Mouse (Mus musculus): ENCODE measurements around the gene Pde1a. TPM values are rescaled to one million over a fixed set of nuclear protein-coding genes. Genes with fewer than 3 reads are reported as not detected.

Gene Pde1a
- total RNA-seq, 2 experiments from 2014 or later: 125 to 135 TPM

DNA sequence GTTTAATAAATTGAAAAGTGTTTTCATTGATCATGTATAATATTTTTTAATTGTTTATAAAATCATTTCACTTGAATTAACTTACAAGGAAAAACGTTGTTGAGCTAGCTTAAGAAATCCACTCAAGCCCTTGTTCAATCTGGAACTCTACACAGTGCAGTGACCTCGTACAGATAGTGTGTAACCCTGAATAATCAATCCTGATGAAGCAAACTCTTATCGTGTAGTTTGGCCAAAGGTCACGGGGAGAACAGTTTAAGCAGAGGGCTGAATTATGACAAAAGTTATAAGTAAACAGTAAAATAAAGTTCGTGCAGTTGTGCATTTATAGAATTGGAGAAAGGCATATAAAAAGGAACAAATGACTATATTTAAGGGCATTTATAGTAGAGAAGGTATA, 159.7 kb downstream of the Pde1a start:
- no peak for DNase-seq (ENCODE audit: low spot score in 2 of 2)
- intact Hi-C loops (cut with DNase I): no loop called here

DNA sequence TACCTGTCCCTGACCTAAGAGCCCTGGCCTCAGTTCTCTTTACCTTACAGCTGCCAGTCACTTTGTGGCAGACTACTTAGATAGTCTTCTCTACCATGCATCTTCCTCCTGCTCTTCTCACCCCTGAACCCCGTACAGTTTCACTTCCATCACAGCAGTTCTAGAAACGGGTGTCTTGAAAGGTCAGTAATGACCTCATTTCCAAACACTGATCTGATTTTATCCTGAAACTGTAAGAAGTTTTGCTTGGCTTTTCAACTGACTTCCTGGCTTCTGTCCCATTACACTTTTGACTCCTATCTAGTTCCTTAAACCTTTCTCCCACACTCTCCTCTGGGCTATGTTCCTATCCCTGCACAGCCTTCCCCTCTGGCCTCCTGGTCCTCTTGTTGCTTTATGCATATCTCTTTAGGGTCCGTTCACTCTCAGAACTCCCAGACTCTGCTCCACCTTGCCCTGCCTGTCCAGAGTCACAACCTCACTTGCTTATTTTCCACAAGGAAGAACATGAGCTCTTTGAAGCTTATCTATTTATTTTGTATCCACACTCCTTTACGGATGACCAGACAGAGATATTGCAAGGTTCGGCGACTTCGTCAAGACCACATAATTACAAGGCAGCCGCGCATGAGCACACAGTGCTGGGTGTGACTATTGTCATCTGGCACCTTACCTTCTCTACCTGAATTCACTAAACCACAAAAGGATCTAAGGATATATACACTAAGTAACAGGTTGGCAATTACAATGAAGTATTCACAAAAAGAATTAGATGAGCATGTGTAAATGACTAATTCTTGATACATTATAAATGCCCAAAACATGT, 162.4 kb downstream of the Pde1a start:
- no peak for DNase-seq (ENCODE audit: low spot score in 2 of 2)
- intact Hi-C loops (cut with DNase I): no loop called here

DNA sequence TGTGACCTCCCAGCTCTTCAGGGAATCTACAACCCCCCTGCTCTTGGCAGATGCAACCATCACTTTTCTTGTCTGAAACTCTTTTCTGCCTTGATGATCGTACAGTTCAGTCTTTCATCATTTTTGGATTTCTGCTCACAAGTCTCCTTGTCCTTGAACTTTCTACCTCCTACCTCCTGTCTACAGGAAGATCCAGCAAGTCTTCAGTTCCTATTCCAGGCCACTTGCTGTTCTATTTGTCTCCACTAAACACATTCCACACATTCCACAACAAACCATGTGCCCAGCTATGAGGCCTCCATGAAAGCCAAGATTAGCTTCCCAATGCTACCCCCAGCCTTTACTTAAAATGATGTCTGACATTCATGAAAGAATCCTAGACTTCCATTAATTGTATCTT, 163.2 kb downstream of the Pde1a start:
- DNase-seq (ENCODE audit: low spot score in 2 of 2): no peak
- intact Hi-C loops (cut with DNase I): no loop called here

DNA sequence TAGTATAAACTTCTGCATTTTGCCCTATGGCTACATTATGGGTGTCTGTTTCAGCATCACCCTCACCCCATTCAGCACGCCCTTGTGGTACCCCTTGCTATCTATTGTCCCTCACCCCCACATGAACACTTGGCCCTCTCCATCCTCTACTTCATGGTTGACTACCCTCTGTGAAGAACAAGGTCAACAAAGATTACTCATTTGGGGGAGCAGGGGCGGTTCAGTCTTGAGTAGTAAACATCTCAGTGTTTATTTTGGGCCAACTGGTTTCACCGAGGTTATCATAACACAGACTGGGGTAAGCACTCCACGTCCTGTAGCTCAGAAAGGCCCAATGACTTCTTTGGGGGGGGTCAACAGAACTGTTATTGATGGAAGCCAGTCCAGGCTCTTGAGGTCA, 164.3 kb downstream of the Pde1a start:
- intact Hi-C loops (cut with DNase I): no loop called here
- DNase-seq (ENCODE audit: low spot score in 2 of 2): no peak

DNA sequence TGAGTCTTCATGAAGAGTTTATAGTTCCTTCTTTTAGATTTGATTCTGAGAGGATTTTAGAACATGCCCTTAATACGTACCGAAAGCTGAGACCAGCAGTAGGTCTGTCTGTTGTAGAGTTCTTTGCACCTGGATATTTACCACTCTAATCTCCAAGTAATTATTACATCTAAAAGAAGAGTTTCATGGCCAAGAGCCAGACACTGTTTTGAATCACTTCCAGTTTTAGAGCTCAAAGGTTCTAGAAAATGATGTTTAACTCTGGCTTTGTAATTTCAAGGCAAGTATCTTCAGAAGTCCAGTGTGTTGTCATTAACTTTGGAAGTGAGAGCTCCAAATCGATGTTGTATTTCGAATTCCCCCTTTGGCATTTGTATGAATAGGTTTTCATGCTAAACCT, 167.8 kb downstream of the Pde1a start:
- intact Hi-C loops (cut with DNase I): no loop called here
- DNase-seq (ENCODE audit: low spot score in 2 of 2): no peak

DNA sequence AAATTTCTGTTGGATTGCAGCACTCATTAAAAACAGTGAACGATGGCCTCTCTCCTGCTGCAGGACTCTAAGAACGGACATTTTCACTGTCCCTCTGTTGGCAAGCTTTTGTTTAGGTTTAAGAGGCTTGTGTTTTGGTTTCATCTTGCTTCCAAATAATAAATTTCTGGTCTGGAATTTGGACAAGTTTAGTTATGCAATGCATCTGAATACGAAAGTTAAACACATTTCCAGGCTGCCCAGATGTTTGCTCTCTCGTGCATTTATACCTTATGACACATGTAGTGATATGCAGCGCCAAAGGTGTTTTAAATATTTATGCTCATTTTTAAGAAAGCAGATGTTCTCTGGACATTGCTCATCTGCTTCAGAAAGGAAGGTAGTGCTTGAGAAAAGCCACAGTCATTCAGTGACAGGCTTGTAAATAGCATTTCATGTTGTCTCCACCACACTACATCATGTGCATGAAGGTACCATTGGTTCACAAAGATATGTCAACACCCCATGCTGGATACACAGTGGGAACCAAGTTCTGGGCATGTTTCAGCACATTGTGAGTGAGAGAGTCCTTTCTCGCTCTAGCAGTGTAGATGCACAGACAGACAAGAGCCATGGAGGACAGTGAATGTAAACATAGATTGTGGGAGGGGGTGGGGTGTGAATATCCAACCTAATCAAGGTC, 171.5 kb downstream of the Pde1a start:
- intact Hi-C loops (cut with DNase I): no loop called here
- DNase-seq (ENCODE audit: low spot score in 2 of 2): no peak

DNA sequence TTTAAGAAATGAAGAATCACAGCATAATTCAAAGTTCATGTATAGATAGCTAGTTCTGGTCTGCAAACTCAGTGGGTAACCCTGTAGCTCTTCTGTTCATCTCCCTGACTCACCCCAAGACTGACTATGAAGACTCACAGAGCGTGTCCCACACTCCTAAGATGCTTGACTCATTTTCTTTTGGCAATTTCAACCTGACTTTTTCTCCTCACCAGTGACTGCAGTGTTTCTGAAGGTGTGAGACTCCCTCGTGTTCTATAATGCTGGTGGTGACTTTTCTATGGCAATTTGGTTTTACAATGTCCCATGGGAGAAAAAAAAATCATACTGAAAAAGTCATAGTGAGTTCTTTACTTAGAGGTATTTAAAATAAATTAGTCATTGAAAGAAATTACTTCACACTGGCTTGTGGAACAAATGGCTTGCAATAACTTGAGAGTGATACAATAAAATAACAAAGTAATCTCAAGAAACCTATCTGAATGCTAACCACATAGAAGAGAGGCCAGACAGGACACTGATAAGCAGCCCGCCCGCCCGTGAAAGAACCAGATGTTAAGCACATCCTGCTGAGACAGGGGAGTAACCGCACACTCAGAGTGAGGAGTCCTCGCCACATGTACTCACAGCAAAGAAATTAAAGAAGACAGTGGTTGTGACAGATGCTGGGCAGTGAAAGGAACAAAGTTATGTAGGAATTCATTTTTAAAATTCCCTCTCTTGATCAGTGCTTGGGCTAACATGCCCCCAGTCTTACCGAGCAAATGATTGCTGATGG, 183.2 kb downstream of the Pde1a start:
- peak in 1 of 2 experiments; percentile 62 for DNase-seq (ENCODE audit: low spot score in 2 of 2)
- intact Hi-C loops (cut with DNase I): no loop called here

DNA sequence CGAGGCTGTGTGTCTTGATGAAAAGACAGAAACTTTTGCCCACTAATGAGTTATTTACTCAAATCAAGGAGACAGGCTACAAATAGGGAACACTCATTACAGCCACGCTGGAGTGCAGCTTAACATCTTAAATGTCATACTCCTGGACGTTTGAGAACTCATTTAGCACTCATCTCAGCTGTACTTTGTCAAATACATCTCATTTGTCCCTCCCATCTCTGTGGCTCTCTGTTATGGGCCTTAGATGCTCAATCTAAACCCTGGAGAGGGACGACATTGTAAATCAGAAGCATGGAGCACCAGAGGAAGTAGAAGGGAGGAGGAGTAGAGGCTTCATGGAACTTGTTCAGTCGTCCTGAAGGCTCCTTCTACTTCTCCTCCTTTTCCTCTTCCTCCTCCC, 194.6 kb downstream of the Pde1a start:
- intact Hi-C loops (cut with DNase I): no loop called here
- DNase-seq (ENCODE audit: low spot score in 2 of 2): no peak

DNA sequence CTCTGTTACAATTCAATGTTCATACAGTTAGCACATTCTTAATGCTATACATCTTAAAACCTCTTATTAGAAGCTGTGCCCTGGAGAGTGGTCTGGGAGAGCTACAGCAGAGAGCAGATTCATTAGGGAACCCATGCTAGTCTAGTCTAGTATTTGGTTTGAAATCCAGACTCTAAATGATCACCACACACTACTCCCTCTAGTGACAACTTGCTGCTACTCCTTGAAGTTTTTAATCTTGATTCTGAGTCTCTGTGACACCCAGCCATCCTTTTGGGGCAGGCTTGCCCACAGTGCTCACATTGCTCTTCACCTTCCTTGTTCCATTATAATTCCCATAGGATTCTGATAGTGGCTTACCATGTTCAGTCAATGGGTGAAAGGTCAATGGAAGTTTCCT, 206.9 kb downstream of the Pde1a start:
- intact Hi-C loops (cut with DNase I): no loop called here
- DNase-seq (ENCODE audit: low spot score in 2 of 2): no peak

DNA sequence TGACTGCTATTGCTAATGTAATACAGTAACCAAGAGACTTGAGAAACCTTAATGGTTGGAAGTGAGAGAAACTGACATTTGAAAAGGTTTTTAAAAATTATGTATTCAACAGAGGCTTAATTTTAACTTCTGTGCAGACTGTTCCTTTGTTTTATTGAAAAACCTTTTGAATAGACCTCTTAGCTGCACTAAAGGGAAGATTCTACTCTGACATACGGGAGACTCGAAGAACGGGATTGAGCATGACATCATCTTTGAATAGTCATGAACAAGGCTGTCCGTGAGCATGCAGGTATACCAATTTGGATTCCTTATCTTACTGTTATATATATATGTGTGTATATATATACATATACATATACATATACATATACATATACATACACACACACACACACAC, 207.9 kb downstream of the Pde1a start:
- intact Hi-C loops (cut with DNase I): no loop called here
- no peak for DNase-seq (ENCODE audit: low spot score in 2 of 2)

DNA sequence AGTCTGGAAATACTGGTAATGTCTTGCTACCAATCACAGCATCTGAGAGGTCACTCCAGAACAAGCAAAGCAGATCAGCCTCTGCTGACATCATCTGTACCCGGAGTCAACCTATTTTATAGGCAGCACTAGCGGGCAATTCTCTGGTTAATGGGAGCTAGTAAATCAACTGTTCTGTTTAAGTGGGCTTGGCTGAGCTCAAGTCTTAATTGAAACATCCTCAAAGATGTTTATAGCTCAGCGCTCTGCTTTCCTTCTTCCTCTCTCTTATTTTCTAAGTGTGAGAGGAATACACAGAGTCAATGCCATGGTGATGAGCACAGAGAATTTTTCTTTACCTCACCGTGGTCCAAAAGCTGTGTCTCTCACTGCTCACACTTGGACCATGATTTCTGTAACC, 208.8 kb downstream of the Pde1a start:
- intact Hi-C loops (cut with DNase I): no loop called here
- DNase-seq (ENCODE audit: low spot score in 2 of 2): no peak

DNA sequence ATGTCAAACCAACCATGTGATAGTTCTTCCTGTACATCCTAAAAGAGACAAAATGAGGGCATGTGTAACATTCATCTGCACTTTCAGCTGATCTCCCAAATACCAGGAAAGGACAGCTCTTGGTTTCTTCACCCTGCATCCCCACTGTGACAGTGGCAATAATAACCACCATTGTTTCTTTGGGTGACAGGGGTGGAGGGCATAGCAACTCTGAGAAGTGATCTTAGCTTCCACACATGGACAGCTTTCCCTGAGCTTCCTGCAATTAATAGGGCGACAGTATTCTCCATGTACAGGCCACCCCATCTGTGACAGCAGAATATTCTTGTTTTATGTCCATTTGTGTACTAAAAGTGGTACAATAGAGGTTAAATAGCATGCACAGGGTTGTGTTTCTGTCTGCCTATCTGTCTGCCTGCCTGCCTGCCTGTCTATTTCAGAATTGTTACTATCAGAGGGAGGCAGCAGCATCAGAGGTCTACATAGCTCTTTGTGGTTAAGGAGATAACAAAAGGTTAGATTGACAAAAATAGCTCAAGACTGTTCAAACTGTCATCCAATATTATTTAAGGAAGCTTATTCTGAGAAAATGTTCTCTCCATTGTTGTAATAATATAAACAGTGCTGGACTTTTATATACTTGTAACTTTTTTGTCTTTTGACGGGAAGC, 227.3 kb downstream of the Pde1a start:
- intact Hi-C loops (cut with DNase I): no loop called here
- no peak for DNase-seq (ENCODE audit: low spot score in 2 of 2)

DNA sequence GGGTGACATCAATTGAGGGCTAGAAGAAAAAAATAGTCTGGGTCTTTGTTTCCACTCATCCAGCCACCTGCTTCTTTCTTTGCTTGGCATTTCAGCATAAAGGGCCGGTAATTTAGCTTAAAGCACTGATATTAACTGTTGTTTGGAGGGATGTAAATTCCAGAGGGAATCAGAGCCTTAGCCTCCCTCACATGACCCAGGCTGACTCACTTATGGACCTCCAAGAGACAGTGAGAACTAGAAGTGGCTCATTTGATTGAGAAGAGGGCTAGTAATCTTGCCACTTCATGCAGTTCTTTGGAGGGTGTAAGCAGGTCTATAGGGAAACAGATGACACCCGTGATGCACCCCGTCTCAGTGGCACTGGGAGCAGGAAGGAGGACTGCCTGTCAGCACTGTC, 230.7 kb downstream of the Pde1a start:
- no peak for DNase-seq (ENCODE audit: low spot score in 2 of 2)
- intact Hi-C loops (cut with DNase I): no loop called here

DNA sequence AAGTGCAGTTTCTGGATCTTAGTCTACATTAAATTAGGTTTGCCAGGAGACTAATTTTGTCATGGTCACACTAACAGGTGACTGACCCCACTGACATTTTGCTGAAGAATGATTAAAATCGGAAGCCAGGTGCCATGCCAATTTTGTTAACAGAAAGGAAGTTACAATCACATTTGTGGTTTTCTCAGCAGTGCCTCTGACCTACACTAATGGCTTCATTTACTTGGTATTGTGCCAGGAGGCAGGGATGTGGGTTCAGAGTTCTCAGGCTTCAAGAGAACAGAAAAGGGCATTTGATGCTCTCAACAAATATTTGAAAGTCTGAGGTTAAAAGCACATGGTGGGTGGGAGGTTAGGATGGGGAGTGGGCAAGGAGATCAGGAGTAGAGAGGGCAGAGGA, 236.4 kb downstream of the Pde1a start:
- intact Hi-C loops (cut with DNase I): no loop called here
- no peak for DNase-seq (ENCODE audit: low spot score in 2 of 2)

DNA sequence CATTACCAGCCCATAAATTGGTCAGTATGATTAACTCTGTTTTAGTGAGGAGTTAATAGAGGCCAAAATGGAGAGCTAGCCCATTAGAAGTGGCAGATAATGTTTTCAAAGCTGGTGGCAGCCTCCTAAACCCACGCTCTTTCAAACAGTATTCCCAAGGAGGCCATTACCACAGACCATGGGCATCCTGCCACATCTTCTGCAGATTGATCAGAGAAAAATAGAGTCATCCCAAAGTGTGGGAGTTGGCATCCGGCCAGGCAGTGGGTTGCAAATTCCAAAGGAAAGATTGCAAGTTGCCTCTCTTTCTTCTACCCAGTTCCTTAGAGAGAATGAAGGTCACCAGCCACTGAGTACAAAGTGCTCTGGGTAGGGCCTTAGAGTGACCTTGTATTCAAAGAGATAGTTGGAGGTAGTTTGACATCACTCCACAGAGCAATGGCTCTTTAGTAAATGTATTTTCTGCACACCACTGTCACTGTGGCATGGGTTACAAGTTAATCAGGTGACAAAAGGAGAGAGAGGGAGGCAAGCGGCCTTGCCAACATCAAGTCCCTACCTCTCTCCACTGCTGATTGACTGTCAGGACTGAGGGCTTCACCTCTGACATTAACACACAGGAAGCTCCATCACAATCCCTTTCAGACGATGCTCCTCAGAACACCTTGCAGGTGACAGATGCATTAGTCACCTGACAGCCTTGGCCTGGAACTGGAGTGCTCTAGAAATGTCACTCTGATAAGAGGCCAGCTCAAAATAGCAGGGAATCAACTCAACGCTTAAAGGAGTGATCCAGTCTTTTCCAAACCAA, 237.3 kb downstream of the Pde1a start:
- intact Hi-C loops (cut with DNase I): no loop called here
- peak; percentile 67 to 76 for DNase-seq (ENCODE audit: low spot score in 2 of 2)

DNA sequence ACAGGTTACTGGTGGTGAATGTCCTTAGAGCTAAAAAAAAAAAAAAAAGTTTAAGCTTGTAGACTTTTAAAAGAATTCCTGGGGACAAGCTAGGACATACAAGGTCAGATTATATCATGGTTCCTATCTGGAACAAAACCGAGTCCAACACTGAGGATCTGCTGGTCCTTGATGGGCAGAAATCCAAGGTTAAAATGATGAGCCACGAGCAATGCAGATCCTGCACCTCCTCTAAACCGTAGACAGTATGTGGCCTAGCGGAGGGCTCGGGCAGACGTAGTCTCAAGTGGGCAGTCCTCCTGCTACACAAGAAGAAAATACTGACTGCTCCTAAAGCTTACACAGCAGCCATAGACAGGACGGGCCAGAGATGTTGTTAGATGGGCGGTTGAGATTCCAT, 238.5 kb downstream of the Pde1a start:
- DNase-seq (ENCODE audit: low spot score in 2 of 2): no peak
- intact Hi-C loops (cut with DNase I): no loop called here

DNA sequence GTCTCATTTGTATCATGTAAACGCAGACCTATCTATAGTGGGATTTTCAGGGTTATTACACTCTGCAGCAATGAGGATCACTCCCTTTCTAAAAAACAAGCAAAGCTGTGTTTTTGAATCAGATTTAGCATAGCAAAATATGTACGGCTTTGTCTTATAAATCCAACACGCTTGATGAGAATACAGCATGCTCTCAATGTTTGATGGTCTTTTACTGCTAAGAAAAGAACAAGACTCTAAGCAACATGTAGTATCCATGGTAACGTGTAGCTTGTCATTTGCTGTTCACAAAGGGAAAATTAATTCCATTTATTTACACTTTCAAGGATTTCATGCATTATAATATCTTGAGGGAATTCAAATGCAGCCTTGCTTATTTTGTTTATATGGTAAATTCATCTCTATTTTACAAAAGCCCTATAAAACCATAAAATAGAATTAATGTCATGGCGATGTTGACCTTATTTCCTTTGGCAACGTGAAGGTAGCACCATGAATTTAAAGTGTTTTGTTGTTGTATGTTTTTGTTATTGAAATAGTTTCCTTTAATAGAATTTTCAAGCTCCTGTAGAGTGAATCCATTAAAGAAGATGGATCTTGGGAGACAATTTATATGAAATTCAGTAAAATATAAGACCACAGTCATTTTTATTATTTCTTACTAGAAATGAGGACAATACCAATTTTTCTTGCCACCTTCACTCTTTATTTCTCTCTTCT, 245.5 kb downstream of the Pde1a start:
- intact Hi-C loops (cut with DNase I): no loop called here
- DNase-seq (ENCODE audit: low spot score in 2 of 2): peak in 1 of 2 experiments; percentile 31

DNA sequence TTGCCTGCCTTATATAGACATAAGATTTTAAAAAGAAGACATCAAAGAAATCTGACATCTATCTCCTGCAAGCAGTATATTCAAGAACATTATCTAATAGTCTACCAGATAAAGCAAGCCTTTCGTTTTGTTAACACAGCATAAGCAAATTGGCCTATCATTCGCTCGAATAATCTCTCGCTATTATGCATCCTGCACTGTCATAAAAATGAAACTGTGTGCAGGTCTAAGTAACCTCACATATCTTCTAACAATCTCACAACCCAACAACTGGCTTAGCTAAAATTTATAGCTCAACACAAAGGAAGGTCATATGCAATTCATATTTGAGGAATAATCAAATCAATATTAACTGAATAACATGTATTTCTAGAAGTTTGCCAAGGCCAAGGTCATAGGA, 246.0 kb downstream of the Pde1a start:
- no peak for DNase-seq (ENCODE audit: low spot score in 2 of 2)
- intact Hi-C loops (cut with DNase I): no loop called here

Measured in left cerebral cortex, postnatal 25 days (tissue).